Mouse (Mus musculus) right cerebral cortex, postnatal 36 days (tissue): ENCODE data around the gene Selenoi.

ENCODE experiments used
- DNase-seq, 2 experiments: peaks; one replicate each; pipeline ENCODE4 v3.0.0; 2022; ENCODE audit warnings: low spot score in 2 of 2, mixed read lengths in 1 of 2

The Selenoi gene

DNA sequence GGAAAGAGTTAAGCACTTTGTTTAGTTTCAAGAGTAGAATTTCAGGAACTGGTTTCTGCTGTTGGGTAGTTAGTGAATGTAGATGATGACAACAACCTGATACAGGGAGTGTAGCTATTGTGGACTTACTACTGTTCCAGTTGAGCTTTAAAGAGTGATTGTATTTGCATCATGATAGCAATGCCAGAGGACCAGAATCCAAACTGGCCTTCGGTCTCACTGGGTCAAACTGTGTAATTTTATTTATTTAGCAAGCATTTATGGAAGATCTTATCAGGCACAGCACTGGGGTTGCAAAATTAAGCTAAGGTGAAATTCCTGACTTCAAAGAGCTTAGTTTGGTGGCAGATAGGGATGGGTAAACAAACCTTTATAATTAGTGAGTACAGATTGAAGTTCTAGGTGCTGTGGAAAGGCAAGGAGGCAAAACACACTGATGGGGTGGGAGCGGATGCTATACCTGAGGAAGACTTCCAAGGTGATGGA is 3.3 kb downstream of the Selenoi start:
- no peak for DNase-seq

- no peak for DNase-seq
Observed at GRCm38 (mm10) chr5:30238533-30238932, 6.2 kb downstream of the Selenoi start.

GRCm38 (mm10) chr5:30240552-30240951 is 8.2 kb downstream of the Selenoi start:
- no peak for DNase-seq

- no peak for DNase-seq
Observed at GRCm38 (mm10) chr5:30242410-30242809, 10.0 kb downstream of the Selenoi start.

DNA sequence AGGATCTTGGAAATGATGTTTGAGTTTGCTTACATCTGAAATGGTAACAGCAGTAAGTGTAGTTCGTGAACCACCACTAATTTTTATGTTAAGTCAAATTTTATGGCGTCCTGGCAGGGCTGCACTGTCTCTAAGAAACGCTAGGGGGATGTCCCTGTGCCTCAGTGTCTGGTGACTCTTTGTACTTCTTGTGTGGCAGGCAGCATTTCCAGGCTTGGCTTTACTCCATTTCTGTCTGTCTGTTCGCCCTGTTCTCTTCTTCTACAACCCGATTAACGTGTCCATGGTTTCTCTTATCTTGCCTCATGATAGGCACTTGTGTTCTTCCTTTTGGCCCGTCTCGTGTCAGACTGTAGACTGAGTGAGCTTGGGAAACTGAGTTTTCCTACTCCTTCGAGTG is 11.4 kb downstream of the Selenoi start:
- DNase-seq = no peak

DNA sequence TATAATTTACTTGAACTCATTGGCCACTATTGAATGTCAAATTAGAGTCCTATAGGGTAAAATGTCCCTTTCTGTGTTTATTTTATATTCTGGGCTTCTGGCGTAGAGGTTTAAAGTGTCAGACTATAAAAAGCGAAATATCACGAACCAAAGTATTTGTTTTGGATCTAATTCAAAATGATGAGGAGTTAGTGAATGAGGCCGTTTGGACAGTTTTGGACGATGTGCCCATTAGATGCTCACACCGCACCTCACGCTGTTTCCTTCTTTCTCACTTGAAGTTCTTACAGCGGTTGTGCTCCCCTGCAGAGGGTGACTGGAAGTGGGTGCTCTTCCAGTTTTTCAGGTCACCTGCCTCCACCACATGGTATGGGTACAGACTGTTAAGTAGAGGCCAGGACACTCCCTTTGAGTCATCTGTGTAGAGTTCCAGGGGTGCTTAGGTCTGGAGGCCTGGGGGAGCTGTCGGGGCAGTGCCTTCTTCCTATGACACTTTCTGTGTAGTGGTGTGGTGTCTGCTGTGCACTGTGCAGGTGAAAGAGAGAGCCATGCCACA is 13.6 kb downstream of the Selenoi start:
- no peak for DNase-seq

DNA sequence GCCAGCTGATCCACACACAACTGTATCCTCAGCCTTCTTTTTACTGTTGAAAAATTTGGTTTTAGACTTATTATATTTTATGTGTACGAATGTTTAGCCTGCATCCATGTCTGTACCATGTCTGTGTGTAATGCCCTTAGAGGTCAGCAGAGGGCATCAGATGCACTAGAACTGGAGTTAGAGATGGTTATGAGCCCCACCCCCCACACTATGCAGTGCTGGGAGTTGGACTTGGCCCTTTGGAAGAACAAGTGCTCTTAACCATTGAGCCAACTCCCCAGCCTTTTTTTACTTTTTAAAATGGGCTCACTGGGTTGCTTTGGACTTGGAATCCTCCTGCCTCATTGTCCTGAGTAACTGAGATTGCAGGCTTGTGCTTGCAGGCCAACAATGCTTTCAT is 15.3 kb downstream of the Selenoi start:
- no peak for DNase-seq

- DNase-seq = no peak
Observed at GRCm38 (mm10) chr5:30255567-30256354, 23.4 kb downstream of the Selenoi start.

DNA sequence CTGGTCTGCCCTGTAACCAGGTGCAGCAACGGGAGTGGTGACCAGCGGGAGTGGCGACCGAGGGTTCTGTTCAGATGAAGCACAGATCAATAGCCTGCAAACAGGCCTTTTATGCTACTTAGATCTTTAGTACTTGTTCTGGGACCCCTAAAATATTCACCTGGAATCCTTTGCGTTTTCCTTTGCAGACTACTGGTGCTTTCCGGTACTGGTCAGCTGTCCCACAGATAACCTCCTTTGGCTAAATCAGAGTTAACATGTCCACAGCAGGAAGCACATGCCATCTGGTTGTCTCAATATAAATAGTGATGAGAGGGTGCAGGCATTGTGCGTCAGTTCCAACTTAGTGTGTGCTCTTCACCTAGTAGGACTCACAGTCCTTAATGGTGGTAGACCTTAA is 26.4 kb downstream of the Selenoi start:
- no peak for DNase-seq

DNA sequence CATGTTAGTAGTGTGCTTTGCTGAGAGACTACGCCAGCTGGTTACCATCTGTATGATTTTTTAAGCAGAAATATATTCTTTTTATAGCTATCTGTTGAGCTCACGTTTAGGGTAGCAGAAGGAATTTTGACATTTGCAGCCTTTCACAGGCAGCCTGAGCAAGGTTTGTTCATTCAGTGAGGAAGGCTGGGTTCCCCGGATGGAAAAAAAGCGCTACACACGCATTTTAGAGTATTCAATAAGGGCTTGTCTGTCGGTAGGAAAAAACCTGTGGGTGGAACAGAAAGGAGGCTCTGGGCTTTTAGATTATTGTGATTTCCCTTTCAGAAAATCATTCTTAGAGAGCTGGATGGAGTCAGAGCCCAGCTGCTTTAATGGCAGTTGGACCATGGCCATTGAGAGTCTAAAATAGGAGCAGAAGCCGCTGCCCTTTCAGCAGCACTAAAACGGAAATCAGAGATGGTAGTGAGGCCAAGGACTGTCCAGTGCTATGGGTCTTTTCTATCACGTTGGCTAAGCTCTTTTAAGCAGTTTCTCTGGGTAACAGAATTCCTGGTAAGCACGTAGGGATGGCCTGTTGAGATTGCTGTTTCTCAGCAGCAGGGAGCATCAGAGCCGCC is 38.3 kb downstream of the Selenoi start:
- DNase-seq = peak; percentile 69 to 74

- no peak for DNase-seq
Observed at GRCm38 (mm10) chr5:30271599-30272281, 39.4 kb downstream of the Selenoi start.

- DNase-seq = peak in 1 of 2 experiments; percentile 16
Observed at GRCm38 (mm10) chr5:30276361-30276760, 44.0 kb downstream of the Selenoi start.

DNA sequence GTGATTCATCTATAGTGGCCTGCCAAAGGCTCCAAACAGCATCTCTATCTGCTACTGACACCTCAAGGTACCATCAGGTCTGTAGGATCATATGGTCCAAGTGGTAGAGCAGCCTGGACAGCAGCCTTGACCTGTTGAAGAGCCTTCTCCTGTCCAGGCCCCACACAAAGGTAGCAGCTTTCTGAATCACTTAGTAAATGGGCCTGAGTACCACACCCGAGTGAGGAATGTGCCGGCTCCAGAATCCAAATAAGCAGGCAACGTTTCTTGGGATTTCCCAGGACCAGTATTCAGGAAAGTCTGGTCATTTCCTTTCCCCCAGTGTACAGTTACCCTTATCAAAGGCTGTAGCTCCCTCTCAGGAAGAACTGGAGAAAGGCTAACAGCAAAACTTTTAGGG is 46.6 kb downstream of the Selenoi start:
- DNase-seq = no peak

DNA sequence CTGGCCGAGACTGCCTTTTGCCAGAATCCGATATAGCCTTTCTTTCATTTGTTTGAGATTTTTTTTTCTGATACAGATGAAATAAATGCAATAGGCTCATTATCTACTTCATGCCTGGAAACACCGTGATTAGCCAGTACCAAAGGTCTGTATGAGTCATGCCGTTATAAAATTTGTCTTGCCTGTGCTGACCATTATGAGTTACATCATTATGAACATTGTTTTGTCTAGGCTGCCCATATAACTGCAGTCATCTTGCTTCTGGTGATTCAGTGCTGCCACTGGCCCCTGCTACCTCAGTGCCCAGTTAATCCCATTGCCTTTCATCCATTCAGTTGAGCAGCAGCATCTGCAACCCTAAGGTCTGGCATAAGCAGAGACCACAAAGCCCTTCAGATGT is 47.1 kb downstream of the Selenoi start:
- no peak for DNase-seq

- no peak for DNase-seq
Observed at GRCm38 (mm10) chr5:30280864-30281263, 48.5 kb downstream of the Selenoi start.

DNA sequence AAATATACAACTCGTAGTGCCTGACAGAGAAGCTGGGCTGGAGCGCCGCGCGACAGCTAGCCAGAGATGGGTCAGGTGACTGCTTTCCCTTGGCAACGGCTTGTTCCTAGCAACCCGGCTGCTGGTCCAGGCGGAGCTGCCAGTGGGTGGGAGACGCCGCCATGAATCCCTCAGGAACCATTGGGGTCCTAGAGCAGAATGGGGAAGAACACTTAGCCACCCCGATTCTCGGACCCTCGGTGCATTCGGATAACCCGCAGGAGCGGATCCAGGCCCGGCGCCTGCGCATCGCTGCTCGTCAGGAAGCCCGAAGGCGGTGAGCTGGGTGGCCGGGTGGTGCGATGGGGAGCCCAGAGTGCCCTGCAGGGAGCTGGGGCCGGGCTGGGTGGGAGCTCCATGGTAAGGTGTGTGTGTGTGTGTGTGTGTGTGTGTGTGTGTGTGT is 48.9 kb downstream of the Selenoi start, which contains the start of gene Drc1:
Drc1 (plus strand) TSS at position 98 of the 442 bp plus-strand sequence.
- DNase-seq = peak; percentile 69 to 70

DNA sequence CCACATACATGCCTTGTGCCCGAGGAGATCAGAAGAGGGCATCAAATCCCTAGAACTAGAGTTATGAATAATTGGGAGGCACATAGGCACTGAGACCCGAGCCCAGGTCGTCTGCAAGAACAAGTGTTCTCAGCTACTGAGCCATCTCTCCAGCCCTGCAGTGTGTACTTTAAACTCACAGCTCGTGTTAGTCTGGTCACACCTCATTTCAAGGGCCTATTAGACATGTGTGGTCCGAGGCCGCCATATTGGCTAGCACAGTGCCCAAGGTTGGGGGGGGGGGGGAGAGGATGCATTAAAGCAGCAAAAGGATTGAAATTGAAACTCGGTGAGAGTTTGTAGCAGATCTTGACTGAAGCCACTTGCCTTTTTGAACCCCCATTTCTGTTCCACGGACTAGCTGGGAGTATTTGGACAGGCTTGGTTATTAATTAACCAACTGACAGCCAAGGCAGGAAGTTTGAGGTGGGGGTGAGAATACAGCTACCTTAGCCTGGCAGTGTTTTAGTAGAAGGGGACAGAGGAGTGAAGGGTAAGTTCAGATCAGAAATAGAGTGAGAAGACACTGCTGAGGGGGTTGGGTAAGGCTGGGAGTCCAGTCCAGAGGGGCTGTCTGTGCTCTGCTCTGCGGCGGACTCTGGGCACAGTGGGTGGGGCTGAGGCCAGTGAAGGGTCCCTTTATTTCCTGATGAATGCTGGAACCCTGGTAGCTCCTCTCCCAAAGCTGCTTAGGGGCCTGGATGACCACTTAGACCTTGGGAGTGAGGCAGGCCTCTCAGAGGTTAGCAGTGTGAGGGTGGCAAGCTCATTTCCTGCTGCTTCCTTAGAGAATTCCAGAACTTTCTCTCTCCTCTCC is 53.8 kb downstream of the Selenoi start:
- no peak for DNase-seq

GRCm38 (mm10) chr5:30287106-30287882 is 54.9 kb downstream of the Selenoi start:
- no peak for DNase-seq
